Mouse (Mus musculus): ENCODE measurements at regions not wholly inside any gene's neighbourhood (a gene's known extent, or its start where the extent isn't known, plus 50 kb on each side); places are given as distances from the start of the nearest gene placed in this dataset.
A peak's percentile ranks its signal among the peaks of the same experiment; 100 is the strongest.

DNA sequence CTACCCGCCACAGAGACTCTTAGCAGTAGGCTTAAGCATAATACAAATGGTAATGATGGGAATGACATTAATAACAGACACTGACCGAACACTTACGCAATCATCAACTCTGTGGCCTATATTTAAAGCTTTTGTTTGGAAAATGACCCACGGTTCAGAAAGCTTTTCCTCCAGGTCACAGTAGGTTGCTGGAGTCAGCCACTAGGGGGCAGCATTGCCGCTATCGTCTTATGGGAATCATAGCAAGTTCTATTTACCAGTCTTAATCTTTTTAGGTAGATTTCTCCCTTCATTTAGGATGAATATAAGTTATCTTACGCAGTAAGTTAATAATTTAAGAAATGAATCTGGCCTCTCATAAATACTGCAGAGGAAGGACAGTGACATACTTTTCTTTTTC, 137.4 kb downstream of the Foxb1 start:
- TF ChIP-seq GATA1 (IDR thresholded peaks at IDR 0.05; ENCODE audit: borderline replicate concordance, low read length): no peak
- TF ChIP-seq CTCF (IDR thresholded peaks at IDR 0.05; ENCODE audit: low read depth, low read length): peak; percentile 68
- TF ChIP-seq TAL1 (conservative IDR thresholded peaks at IDR 0.05; ENCODE audit: low read depth, low read length): no peak
- TF ChIP-seq GATA2 (IDR thresholded peaks at IDR 0.05; ENCODE audit: borderline replicate concordance, low read depth, low read length): no peak

Data from G1E (cell line).